Mouse (Mus musculus): Measurements from ENCODE around the gene Mlec.
"Not testable (repeated sequence)": the region's sequence is repeated elsewhere in the genome, so short reads cannot be mapped to it uniquely, and the experiment has no call there.

Mlec gene

DNA sequence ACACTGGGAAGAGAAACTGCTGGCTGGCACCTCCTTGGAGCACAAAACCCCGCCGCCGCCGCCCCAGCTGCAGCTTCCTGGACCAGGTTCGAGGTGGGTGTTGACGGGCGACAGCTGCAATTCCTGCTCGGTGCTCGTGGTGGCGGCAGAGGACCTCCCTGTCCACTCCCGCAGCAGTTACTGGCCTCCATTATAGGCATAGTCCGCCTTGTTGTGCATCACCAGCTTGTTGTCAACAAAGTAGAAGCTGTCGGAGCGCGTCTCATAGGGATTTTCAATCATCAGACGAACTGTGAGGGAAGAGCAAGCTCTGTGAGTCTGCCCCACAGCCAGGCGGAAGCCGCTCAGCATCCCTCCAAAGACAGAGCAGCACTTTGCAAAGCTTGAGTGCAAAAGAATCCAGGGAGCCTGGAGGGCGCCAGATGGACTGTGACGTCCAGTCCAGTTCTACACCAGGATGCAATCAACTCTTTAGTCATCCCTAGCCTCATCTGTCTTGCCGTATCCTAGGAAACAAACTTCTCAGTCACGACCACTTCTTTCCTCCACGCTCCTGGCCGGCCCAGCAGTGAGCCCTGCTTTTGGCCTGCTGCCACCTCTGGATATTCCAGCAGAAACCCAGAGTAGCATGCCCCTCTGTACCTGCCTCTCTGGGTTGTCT lies 32.6 kb downstream of the Mlec start:
- DNase-seq: peak; percentile 80 to 86

DNA sequence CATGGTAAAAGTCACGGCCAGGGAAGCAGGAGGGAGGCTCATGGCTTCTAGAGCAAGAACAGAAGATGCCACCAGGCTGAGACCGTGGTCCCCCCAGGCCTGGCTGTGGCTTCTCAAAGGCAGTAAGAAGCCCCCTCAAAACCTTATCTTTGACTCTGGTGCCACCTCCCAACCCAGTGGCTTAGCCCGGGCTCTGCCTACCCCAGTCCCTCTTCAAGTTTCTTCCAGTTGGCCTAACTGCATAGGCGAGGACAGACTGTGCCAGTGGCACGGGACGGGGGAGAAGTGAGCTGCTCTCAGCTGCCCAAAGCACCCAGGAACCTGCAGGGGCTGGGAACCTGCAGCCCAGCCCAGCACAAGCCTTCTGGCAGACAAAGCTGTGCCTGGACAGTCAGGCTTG lies 33.3 kb downstream of the Mlec start:
- DNase-seq: no peak

DNA sequence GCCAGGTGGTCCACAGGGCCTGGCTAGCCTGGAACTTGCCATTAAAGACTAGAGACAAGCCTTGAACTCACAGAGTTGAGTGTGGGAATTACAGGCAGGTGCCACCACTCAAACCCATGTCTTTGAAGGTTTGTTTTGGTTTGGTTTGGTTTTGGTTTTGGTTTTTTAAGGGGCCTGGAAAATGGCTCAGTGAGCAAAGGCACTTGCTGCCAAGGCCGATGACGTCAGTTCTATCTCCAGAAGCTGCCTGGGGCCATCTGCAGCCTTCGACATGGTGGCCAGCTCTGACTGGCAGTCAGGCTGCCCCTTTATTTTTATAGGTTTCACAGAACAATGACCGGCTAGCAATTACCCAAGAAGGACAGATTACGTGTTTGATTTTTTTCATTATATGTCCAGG lies 37.0 kb downstream of the Mlec start:
- DNase-seq: no peak

DNA sequence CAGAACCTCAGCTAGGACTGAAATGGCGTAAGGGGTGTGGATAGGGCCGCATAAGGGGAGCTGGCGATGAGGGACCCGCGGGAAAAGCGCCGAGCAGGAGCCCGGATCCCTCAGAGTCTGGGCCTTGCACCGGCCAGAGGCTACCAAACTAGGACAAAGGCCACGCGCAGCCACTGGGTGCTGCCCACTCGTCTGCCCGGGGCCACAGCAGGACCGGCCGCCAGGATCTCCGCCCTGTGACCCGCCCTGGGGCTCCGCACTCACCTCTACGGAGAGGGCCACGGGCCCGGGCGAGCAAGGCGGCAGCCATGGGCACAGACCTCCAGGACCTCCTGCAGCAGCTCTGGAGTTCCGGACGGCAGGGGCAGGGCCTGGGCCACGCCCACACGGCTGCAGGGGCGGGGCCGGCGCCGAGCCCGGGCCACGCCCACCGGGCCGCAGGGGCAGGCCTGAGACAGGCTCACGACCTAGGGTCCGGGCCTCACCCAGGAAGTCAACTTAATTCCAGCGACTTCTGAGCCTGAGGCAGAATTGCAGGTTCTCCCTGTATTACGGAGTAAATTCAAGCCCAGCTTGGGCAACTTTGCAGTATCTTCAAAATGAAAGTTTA lies 38.9 kb downstream of the Mlec start, which contains the start of gene Acads:
Gene Acads (minus strand): TSS at position 386 of the 610 bp plus-strand sequence.
- DNase-seq: peak; percentile 89 to 91

DNA sequence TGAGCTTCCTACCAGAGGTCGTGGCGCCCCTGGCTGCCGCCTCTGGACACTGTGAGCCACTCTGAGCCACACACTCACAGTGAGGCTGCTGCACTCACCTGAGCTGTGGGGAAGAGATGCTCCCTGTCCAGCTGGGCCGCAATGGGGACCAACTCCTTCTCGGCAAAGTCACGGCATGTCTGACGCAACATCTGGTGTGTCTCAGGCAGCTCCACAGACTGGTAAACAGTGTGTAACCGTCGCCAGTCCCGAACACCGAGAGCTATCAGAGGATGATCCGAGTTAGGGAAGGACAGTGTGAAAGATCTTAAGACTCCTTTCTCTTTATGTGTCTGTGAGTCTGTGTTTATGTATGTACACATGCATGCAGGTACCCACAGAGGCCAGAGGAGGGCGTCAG lies 40.5 kb downstream of the Mlec start:
- no peak for DNase-seq

DNA sequence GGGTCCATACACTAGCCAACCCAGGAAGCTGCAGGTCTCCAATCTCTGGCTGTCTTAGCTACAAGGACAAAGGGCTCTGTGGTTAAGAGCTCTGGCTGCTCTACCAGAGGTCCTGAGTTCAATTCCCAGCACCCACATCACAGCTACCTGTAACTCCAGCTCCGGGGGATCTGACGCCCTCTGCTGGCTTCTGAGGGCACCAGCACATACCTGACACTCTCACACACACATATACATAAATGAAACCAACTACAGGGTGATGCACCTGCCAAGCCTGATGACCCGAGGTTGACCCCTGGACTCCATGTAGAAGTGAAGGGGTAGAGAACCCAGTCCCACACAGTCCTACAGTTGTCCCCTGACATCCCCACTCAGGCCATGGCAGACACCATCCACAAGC lies 41.6 kb downstream of the Mlec start:
- DNase-seq: no peak

DNA sequence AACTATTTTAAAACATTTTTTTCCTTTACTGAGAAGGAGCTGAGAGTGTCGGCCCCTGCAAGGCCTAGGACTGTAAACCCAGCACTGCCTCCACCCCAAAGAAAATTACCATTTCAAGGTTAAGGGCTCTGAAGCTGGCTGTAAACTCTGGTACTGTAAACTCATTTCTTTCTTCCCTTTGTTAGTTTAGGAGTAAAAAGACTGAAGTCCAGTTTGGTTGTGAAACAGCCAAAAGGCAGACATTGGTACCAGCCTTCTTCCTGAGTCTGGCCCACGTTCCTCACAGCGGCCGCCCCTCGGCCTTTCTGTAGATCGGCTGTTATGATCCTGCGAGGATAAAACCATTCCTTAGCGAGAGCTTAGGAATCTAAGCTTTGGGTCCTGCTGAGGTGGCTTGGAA lies 43.5 kb downstream of the Mlec start:
- DNase-seq: no peak

DNA sequence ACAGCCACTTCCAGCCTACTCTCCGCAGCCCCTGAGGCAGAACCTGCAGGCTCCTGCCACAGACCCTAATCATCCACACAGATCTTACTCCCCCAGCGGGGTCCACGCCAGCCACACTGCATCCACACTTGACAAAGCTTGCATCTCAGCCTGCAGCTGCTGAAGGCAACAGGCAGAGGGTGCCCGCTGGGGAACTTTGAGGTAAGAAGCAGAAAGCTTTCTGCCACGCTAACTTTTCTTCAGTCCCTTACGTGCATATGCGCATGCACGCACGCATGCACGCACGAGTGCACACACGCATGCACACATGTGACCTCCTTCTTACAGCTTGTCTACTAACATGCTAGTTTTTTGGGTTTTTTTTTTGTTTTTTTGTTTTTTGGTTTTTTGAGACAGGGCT lies 44.7 kb downstream of the Mlec start:
- DNase-seq: no peak

DNA sequence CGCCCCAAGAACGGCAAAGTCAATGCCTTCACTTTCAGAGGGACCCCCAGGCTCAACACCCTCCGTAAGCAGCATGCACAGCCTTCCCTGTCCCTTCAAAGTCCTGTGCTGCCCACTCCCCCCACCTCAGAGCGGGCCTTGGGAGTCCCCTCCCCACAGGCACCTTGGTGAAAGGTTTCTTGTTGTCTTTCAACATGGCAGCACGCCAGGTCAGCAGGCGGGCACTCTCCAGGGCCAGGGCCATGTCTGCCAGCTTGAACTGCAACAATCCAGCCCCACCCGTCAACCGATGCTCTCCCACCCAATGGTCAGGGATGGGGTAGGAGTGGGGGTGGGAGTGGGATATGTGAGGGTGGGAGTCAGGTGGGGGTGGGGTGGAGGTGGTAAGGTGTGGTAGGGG lies 46.8 kb downstream of the Mlec start:
- DNase-seq: no peak

DNA sequence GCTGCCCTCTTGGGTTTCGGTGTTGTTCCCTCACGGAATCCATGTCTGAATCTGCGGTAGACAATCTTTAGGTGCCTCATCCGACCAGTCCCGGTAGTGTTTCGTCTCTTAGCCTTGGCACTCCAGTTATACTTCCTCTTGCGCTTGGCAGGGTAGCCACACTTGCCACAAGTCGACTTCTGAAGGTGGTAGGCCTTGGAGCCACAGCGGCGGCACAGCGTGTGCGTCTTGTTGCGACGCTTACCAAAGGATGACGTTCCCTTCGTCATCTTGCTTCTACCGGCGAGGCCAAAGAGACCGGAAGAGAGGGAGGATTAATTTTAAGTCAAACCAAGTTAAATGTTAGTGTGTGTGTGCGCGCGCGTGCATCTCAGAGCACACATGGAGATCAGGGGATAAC lies 54.7 kb downstream of the Mlec start:
- not testable (repeated sequence) for DNase-seq

DNA sequence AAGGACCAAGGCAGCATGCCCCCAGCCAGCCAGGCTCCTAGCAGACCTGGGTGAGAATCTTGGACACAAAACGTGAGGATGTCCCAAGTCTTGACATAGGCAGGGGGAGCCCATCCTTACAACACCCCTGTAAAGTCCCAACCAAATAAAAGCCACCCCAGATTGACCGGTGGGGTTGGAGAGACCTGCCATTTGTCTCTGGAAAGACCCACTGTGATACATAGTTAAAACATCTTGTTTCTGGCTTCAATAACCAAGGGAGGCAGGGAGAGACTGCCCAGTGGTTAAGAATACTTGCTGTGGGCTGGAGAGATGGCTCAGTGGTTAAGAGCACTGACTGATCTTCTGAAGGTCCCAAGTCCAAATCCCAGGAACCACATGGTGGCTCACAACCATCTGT lies 55.7 kb downstream of the Mlec start:
- no peak for DNase-seq

DNA sequence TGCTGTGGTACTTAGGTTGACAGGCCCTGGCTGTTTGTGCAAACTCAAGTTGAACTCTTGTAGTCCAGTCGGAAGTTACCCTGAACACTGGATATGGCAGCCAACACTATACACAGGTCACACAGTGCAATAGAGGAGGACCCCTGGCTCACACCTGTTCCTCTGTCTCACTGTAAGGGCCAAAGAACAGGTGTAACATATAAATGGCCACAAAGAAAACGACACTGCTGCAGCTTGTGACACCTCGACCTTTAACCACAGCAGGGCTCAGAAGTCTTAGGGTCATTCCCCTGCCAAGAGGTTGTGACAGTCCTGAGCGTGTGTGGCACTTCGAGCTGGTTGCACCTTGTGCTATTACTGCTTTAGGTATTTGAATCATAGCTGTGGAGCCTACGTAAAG lies 57.5 kb downstream of the Mlec start:
- no peak for DNase-seq

DNA sequence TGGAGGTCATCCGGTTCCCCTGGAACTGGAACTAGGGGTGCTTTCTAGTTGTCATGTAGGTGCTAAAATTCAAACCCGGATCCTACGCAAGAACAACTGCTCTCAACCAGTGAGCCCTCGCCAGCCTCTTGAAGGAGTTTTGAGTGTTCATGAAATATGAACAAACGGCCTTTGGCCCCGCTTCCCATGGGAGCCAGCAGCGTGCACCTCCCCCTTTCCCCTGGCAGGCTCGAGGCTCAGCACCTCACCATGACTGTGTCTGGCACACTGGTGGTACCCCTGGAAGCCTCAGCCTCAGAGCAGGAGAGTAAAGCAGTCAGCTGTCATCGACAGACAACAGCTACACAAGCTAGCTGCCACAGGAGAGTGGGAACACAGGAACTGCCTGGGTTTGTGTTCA lies 58.0 kb downstream of the Mlec start:
- no peak for DNase-seq

DNA sequence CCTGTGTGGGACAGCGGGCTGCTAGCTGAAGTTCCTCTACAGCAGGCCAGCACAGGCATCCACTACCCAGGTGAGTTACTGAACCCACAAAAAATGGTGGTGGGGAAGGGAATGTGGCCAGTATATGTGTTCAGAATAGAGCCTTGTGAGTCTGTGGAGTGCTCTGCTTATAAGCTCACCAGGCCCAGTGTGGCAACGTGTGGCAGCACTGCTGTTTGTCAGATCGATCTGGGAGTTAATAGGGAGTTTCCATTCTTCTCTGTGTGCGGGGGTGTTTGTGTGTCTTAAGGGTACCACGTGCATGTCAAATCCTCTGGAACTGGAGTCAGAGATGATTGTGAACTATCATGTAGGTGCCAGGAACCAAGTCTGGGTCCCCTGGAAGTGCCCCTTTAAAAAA lies 58.4 kb downstream of the Mlec start:
- no peak for DNase-seq

DNA sequence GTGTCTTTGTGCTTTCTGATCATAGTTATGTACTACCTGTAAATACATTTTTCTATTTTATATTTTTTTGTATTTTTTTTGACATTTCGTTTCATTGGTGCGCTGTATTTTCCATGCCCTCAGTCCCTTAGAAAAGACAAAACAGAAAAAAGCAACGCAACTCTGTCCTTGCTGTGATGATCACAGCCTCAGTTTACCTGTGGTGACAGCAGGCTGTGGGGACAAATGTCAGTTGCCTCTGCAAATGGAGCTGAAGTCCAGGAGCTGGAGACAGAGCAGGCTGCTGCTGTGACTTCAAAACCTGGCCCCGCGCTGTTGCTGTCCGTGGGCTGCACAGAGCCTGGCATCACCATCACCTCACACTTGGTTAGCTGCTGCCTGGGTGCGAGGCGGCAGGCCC lies 59.8 kb downstream of the Mlec start, which contains the start of gene Gm10401:
Gene Gm10401 (minus strand): TSS at position 101 of the 400 bp plus-strand sequence.
- no peak for DNase-seq

All from kidney, adult 8-10 months (tissue).